In genomic region chr4:149220042-149220473, GRCm38 (mm10) we compare ENCODE assay signal across 9 mouse cellular contexts. TPM values are rescaled to one million over a fixed set of nuclear protein-coding genes. Genes with fewer than 3 reads are reported as not detected.
A peak's percentile ranks its signal among the peaks of the same experiment; 100 is the strongest.
DNase-seq lines count a peak whose midpoint lies in the region; ATAC-seq and TF ChIP-seq lines count a peak whose summit lies in the region.
"Had no signal": no experiment of that assay in that cellular context is flagged by ENCODE, and none has a peak within 500 bp of the region (broad histone marks: within the 10 kb centered on the region; RNA-seq: fewer than 3 reads in every experiment).

No protein-coding gene starts in this region.

- no peaks in the 10 kb centered on the region for H3K27me3 ChIP-seq in hindbrain, postnatal 0 days (ENCODE audit: insufficient read depth, low read length)
- H3K27me3 ChIP-seq in midbrain, postnatal 0 days (ENCODE audit: insufficient read depth, low read length), result no peaks in the 10 kb centered on the region

- no peak overlapping the region for H3K9ac ChIP-seq in hindbrain, postnatal 0 days (replicated peaks; ENCODE audit: low read length)
- no peak overlapping the region for H3K9ac ChIP-seq in midbrain, postnatal 0 days (replicated peaks; ENCODE audit: low read length, poor library complexity, severe bottlenecking)

- TF ChIP-seq POLR2A in cortical plate, adult 2 months (IDR thresholded peaks at IDR 0.05; ENCODE audit: extremely low read depth, insufficient read depth, low read length), result no peak

- 0 out of 2 replicates have a peak overlapping the region, but pooled peaks have one; percentile 9 for H3K27ac ChIP-seq in cortical plate, adult 2 months (ENCODE audit: insufficient read depth, low read length)
- peak overlapping the region; percentile 58 for H3K27ac ChIP-seq in hindbrain, postnatal 0 days
- H3K27ac ChIP-seq in midbrain, postnatal 0 days (ENCODE audit: low read depth, low read length), result peak overlapping the region; percentile 69; the same call in 1 of the 2 replicates

- no peak overlapping the region for H3K4me2 ChIP-seq in hindbrain, postnatal 0 days (ENCODE audit: low read depth, low read length)
- no peak overlapping the region for H3K4me2 ChIP-seq in midbrain, postnatal 0 days (ENCODE audit: low read depth, low read length, poor library complexity, severe bottlenecking)

- WGBS in hindbrain, postnatal 0 days, result 5% methylated on average over 5 of the region's 5 CpGs
- 16% methylated on average over 5 of the region's 5 CpGs for WGBS in midbrain, postnatal 0 days

- H3K4me1 ChIP-seq in cortical plate, adult 2 months (ENCODE audit: control insufficient read depth, insufficient read depth, low read length), result peaks cover 5% of the 10 kb centered on the region; the same call in 1 of the 2 replicates
- no peaks in the 10 kb centered on the region for H3K4me1 ChIP-seq in hindbrain, postnatal 0 days (ENCODE audit: insufficient read depth, low read length)
- H3K4me1 ChIP-seq in midbrain, postnatal 0 days (ENCODE audit: insufficient read depth, low read length), result no peaks in the 10 kb centered on the region

- DNase-seq in frontal cortex, postnatal 25 days (ENCODE audit: low spot score in 2 of 2), result no peak
- peak; percentile 80 for DNase-seq in hindbrain, postnatal 0 days (ENCODE audit: low spot score)
- DNase-seq in midbrain, postnatal 0 days (ENCODE audit: low spot score), result peak; percentile 83
- DNase-seq in kidney, postnatal 36 days, result no peak
- no peak for DNase-seq in thymus, postnatal 36 days
- DNase-seq: kidney, postnatal 14 days had no signal

- H3K4me3 ChIP-seq in cortical plate, adult 2 months (ENCODE audit: insufficient read depth, low read length), result no peak overlapping the region
- no peak overlapping the region for H3K4me3 ChIP-seq in hindbrain, postnatal 0 days (ENCODE audit: low read length)
- H3K4me3 ChIP-seq in midbrain, postnatal 0 days (ENCODE audit: low read depth, low read length), result no peak overlapping the region

- H3K36me3 ChIP-seq in hindbrain, postnatal 0 days (ENCODE audit: insufficient read depth, low read length), result peaks cover 49% of the 10 kb centered on the region
- peaks cover 65% of the 10 kb centered on the region for H3K36me3 ChIP-seq in midbrain, postnatal 0 days (ENCODE audit: insufficient read depth, low read length)

- no peak for TF ChIP-seq CTCF in cortical plate, adult 2 months (IDR thresholded peaks at IDR 0.05; ENCODE audit: extremely low read depth, insufficient read depth, low read length)
- no peak for TF ChIP-seq CTCF in hindbrain, postnatal 0 days (IDR thresholded peaks at IDR 0.05; ENCODE audit: low read depth)
- TF ChIP-seq CTCF in midbrain, postnatal 0 days (IDR thresholded peaks at IDR 0.05), result no peak

- no peaks in the 10 kb centered on the region for H3K9me3 ChIP-seq in hindbrain, postnatal 0 days (ENCODE audit: low read length)
- H3K9me3 ChIP-seq in midbrain, postnatal 0 days (ENCODE audit: low read length), result no peaks in the 10 kb centered on the region

- ATAC-seq in frontal cortex, adult (ENCODE audit: low TSS enrichment), result peak; percentile 50
- peak; percentile 85 for ATAC-seq in hindbrain, postnatal 0 days
- no peak for ATAC-seq in midbrain, postnatal 0 days (ENCODE audit: low FRiP score)
- no peak for ATAC-seq in granulocyte monocyte progenitor cell, adult 5-6 weeks (replicated peaks; ENCODE audit: poor library complexity, severe bottlenecking)

RNA-seq across cellular contexts. Expression of gene Pgd, which starts 53.5 kb away (rescaled TPM):
- polyA plus RNA-seq in cortical plate, adult 2 months (2012; rRNA removed), result 47.8 and 48.5 TPM in 2 replicates
- total RNA-seq in hindbrain, postnatal 0 days (2014; rRNA removed), result 24.9 and 36.3 TPM in 2 replicates
- 94.8 and 95.0 TPM in 2 replicates for polyA plus RNA-seq in hindbrain, postnatal 0 days (2015; fragmentation: Nextera tagmentation; extraction: Ambion mirVana)
- total RNA-seq in midbrain, postnatal 0 days (2014; rRNA removed), result 33.0 and 41.9 TPM in 2 replicates
- polyA plus RNA-seq in midbrain, postnatal 0 days (2015; fragmentation: Nextera tagmentation; extraction: Ambion mirVana), result 92.5 and 102 TPM in 2 replicates
- 220 and 237 TPM in 2 replicates for total RNA-seq in granulocyte monocyte progenitor cell, adult 5-6 weeks (2014; fragmentation: Nextera tagmentation)
- total RNA-seq in granulocyte monocyte progenitor cell, adult 5-6 weeks (2017), result 140 and 162 TPM in 2 replicates

Comparison
In these comparisons a context has a peak if more than half of its experiments do, and no peak if none do; other contexts are left out.
1. ATAC-seq: peak in frontal cortex, adult (single experiment) and hindbrain, postnatal 0 days (single experiment); none in midbrain, postnatal 0 days (single experiment) and granulocyte monocyte progenitor cell, adult 5-6 weeks (single experiment).
2. DNase-seq: peak in hindbrain, postnatal 0 days (single experiment) and midbrain, postnatal 0 days (single experiment); none in frontal cortex, postnatal 25 days (0 of 2), kidney, postnatal 36 days (0 of 2) and thymus, postnatal 36 days (0 of 2).
3. H3K27ac ChIP-seq: peak in every context shown above with its lines; median percentile 69 in midbrain, postnatal 0 days; 58 in hindbrain, postnatal 0 days; 9 in cortical plate, adult 2 months.